Mouse (Mus musculus): ENCODE measurements around the gene St6galnac3.

Gene St6galnac3

GRCm38 (mm10) chr3:153173567-153173966, 551.4 kb downstream of the St6galnac3 start:
- Histone ChIP-seq H3K36me3 (ENCODE audit: control insufficient read depth, insufficient read depth, low read length, poor library complexity, severe bottlenecking) (no peaks in the 10 kb centered on the region), H3K27me3 (ENCODE audit: control insufficient read depth, insufficient read depth, low read length, poor library complexity, severe bottlenecking) (no peaks in the 10 kb centered on the region)
- no peak for DNase-seq (ENCODE audit: low read depth, low spot score)

GRCm38 (mm10) chr3:153170146-153170545, 554.8 kb downstream of the St6galnac3 start:
- Histone ChIP-seq H3K36me3 (ENCODE audit: control insufficient read depth, insufficient read depth, low read length, poor library complexity, severe bottlenecking) (no peaks in the 10 kb centered on the region), H3K27me3 (ENCODE audit: control insufficient read depth, insufficient read depth, low read length, poor library complexity, severe bottlenecking) (no peaks in the 10 kb centered on the region)
- no peak for DNase-seq (ENCODE audit: low read depth, low spot score)

GRCm38 (mm10) chr3:153169744-153170143, 555.2 kb downstream of the St6galnac3 start:
- H3K36me3 ChIP-seq (ENCODE audit: control insufficient read depth, insufficient read depth, low read length, poor library complexity, severe bottlenecking) = no peaks in the 10 kb centered on the region
- DNase-seq (ENCODE audit: low read depth, low spot score) = no peak
- no peaks in the 10 kb centered on the region for H3K27me3 ChIP-seq (ENCODE audit: control insufficient read depth, insufficient read depth, low read length, poor library complexity, severe bottlenecking)

- Histone ChIP-seq H3K27me3 (ENCODE audit: control insufficient read depth, insufficient read depth, low read length, poor library complexity, severe bottlenecking) (no peaks in the 10 kb centered on the region), H3K36me3 (ENCODE audit: control insufficient read depth, insufficient read depth, low read length, poor library complexity, severe bottlenecking) (no peaks in the 10 kb centered on the region)
- no peak for DNase-seq (ENCODE audit: low read depth, low spot score)
Measured at GRCm38 (mm10) chr3:153161676-153162075, 563.3 kb downstream of the St6galnac3 start.

- no peaks in the 10 kb centered on the region for H3K27me3 ChIP-seq (ENCODE audit: control insufficient read depth, insufficient read depth, low read length, poor library complexity, severe bottlenecking)
- H3K36me3 ChIP-seq (ENCODE audit: control insufficient read depth, insufficient read depth, low read length, poor library complexity, severe bottlenecking) = no peaks in the 10 kb centered on the region
- DNase-seq (ENCODE audit: low read depth, low spot score) = no peak
Measured at GRCm38 (mm10) chr3:153160683-153161082, 564.3 kb downstream of the St6galnac3 start.

GRCm38 (mm10) chr3:153148887-153149286, 576.1 kb downstream of the St6galnac3 start:
- H3K36me3 ChIP-seq (ENCODE audit: control insufficient read depth, insufficient read depth, low read length, poor library complexity, severe bottlenecking) = no peaks in the 10 kb centered on the region
- no peaks in the 10 kb centered on the region for H3K27me3 ChIP-seq (ENCODE audit: control insufficient read depth, insufficient read depth, low read length, poor library complexity, severe bottlenecking)
- DNase-seq (ENCODE audit: low read depth, low spot score) = no peak

Data from splenic B cell, adult 2 months (primary cell).